Mouse (Mus musculus) C2C12 (cell line): ENCODE data around the gene Kif13a.

Source experiments
- CTCF ChIP-seq: IDR thresholded peaks from one replicate; pipeline ENCODE4 v1.5.1; 2011; ENCODE audit not compliant: control insufficient read depth, insufficient read depth, insufficient read length
- MAX ChIP-seq: IDR thresholded peaks from one replicate; pipeline ENCODE4 v1.6.1; 2011; ENCODE audit warnings: mild to moderate bottlenecking, control low read depth
- MYOD1 ChIP-seq: IDR thresholded peaks from one replicate; pipeline ENCODE4 v1.6.1; 2011; ENCODE audit warnings: low read depth; ENCODE audit not compliant: control insufficient read depth, insufficient read length
- MYOG ChIP-seq: IDR thresholded peaks from one replicate; pipeline ENCODE4 v1.6.1; 2011; ENCODE audit not compliant: control insufficient read depth, insufficient read length; ENCODE audit errors: extremely low read depth
- USF1 ChIP-seq: IDR thresholded peaks from one replicate; pipeline ENCODE4 v1.6.1; 2011; ENCODE audit warnings: low read depth, mild to moderate bottlenecking, control low read depth, moderate library complexity

- TF ChIP-seq USF1 (peak; percentile 27), CTCF (no peak), MYOG (no peak), MAX (no peak), MYOD1 (peak; percentile 55)
Observed at GRCm38 (mm10) chr13:46930659-46931046, 986 bp upstream of the Kif13a start.
